Comparison of ENCODE assay signal across 21 mouse cellular contexts in the genomic region with DNA sequence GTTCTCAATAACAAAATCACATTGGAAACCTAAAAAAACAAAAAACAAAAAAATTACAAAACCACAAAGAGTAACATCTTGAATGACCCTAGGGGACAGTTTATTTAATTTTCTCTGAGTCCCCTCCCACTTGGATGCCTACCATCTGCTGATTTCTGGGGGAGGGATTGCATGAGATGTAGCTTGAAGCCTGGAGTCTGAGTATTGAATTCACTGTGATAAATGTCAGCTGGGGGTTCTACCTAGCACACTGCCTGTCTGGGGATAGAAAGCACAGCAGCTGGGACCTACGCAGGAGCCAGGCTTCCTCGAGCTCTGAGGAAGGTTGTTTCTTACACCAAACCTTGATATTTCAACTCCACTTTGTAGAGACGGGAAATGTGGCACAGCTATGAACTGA.
DNase-seq lines count a peak whose midpoint lies in the region; ATAC-seq lines count a peak whose summit lies in the region.
"Had no signal": no experiment of that assay in that cellular context is flagged by ENCODE, and none has a peak within 500 bp of the region (broad histone marks: within the 10 kb centered on the region; RNA-seq: fewer than 3 reads in every experiment).

No protein-coding gene starts in this region.

- no peaks in the 10 kb centered on the region for H3K9me3 ChIP-seq in kidney, embryonic 16.5 days (ENCODE audit: low read length)
- no peaks in the 10 kb centered on the region for H3K9me3 ChIP-seq in neural tube, embryonic 11.5 days (ENCODE audit: control insufficient read depth, low read length)
- H3K9me3 ChIP-seq in neural tube, embryonic 13.5 days = no peaks in the 10 kb centered on the region
- H3K9me3 ChIP-seq: G1E; limb, embryonic 13.5 days; midbrain, embryonic 15.5 days had no signal

- no peak overlapping the region for H3K4me2 ChIP-seq in kidney, embryonic 16.5 days (replicated peaks; ENCODE audit: low read depth, low read length)
- H3K4me2 ChIP-seq in neural tube, embryonic 11.5 days (ENCODE audit: low read depth) = no peak overlapping the region
- no peak overlapping the region for H3K4me2 ChIP-seq in neural tube, embryonic 13.5 days
- H3K4me2 ChIP-seq: heart, embryonic 11.5 days; limb, embryonic 13.5 days; midbrain, embryonic 15.5 days had no signal

- no peak overlapping the region for H3K27ac ChIP-seq in kidney, embryonic 16.5 days (ENCODE audit: low read length)
- no peak overlapping the region for H3K27ac ChIP-seq in neural tube, embryonic 11.5 days (ENCODE audit: low read depth, low read length)
- H3K27ac ChIP-seq in neural tube, embryonic 13.5 days (replicated peaks) = peak overlapping the region; percentile 52
- H3K27ac ChIP-seq: gastrocnemius, adult 2 months; limb, embryonic 13.5 days; liver, embryonic 14.5 days; midbrain, embryonic 15.5 days; stomach, postnatal 0 days had no signal

- H3K9ac ChIP-seq in kidney, embryonic 16.5 days (replicated peaks; ENCODE audit: low read length) = no peak overlapping the region
- no peak overlapping the region for H3K9ac ChIP-seq in neural tube, embryonic 11.5 days (ENCODE audit: low read length)
- no peak overlapping the region for H3K9ac ChIP-seq in neural tube, embryonic 13.5 days
- H3K9ac ChIP-seq: limb, embryonic 13.5 days; liver, embryonic 14.5 days; midbrain, embryonic 15.5 days had no signal

- WGBS in kidney, embryonic 16.5 days = 36% methylated on average over 3 of the region's 3 CpGs
- whole genome bisulfite sequencing in neural tube, embryonic 11.5 days = 62% methylated on average over 3 of the region's 3 CpGs
- WGBS in neural tube, embryonic 13.5 days = 31% methylated on average over 3 of the region's 3 CpGs

- no peaks in the 10 kb centered on the region for H3K27me3 ChIP-seq in kidney, embryonic 16.5 days (ENCODE audit: insufficient read depth, low read length)
- H3K27me3 ChIP-seq in neural tube, embryonic 11.5 days (ENCODE audit: control insufficient read depth, insufficient read depth, low read length) = no peaks in the 10 kb centered on the region
- no peaks in the 10 kb centered on the region for H3K27me3 ChIP-seq in neural tube, embryonic 13.5 days
- H3K27me3 ChIP-seq: limb, embryonic 13.5 days; midbrain, embryonic 15.5 days had no signal

- H3K36me3 ChIP-seq in kidney, embryonic 16.5 days (ENCODE audit: insufficient read depth, low read length) = no peaks in the 10 kb centered on the region
- no peaks in the 10 kb centered on the region for H3K36me3 ChIP-seq in neural tube, embryonic 11.5 days (ENCODE audit: control insufficient read depth, insufficient read depth, low read length)
- H3K36me3 ChIP-seq in neural tube, embryonic 13.5 days = no peaks in the 10 kb centered on the region
- H3K36me3 ChIP-seq: G1E; limb, embryonic 13.5 days; midbrain, embryonic 15.5 days had no signal

- H3K4me1 ChIP-seq in kidney, embryonic 16.5 days (ENCODE audit: insufficient read depth, low read length) = peaks cover 15% of the 10 kb centered on the region
- H3K4me1 ChIP-seq in neural tube, embryonic 11.5 days (ENCODE audit: control insufficient read depth, insufficient read depth, low read length) = peaks cover 5% of the 10 kb centered on the region
- H3K4me1 ChIP-seq in neural tube, embryonic 13.5 days (replicated peaks) = peaks cover 43% of the 10 kb centered on the region

- peak; percentile 67; the same call in 1 of the 2 replicates for ATAC-seq in kidney, embryonic 16.5 days (ENCODE audit: low FRiP score, low TSS enrichment)
- ATAC-seq in neural tube, embryonic 11.5 days (ENCODE audit: insufficient read depth, low FRiP score, low TSS enrichment) = no peak
- ATAC-seq in neural tube, embryonic 13.5 days (ENCODE audit: low read depth) = peak; percentile 68
- ATAC-seq: midbrain, embryonic 15.5 days had no signal

- H3K4me3 ChIP-seq in kidney, embryonic 16.5 days (ENCODE audit: low read length) = no peak overlapping the region
- no peak overlapping the region for H3K4me3 ChIP-seq in neural tube, embryonic 11.5 days (ENCODE audit: low read depth, low read length)
- no peak overlapping the region for H3K4me3 ChIP-seq in neural tube, embryonic 13.5 days
- H3K4me3 ChIP-seq: gastrocnemius, adult 2 months; limb, embryonic 13.5 days; midbrain, embryonic 15.5 days had no signal

- peak; percentile 11 for DNase-seq in embryo, embryonic 10 days (ENCODE audit: low spot score)
- DNase-seq in embryo, embryonic 9.5 days (ENCODE audit: extremely low spot score) = no peak
- no peak for DNase-seq in kidney, postnatal 25 days
- peak; percentile 23 for DNase-seq in neural tube, embryonic 11.5 days (ENCODE audit: low spot score)
- DNase-seq in neural tube, embryonic 10.5 days (ENCODE audit: extremely low spot score, low spot score) = no peak
- DNase-seq in liver = no peak
- DNase-seq: adrenal gland, postnatal 25 days; gastrocnemius, adult 2 months; heart, postnatal 10 days; kidney, postnatal 36 days; layer of hippocampus, adult 9-11 months; lung, postnatal 14 days; right cerebral cortex, adult 18-20 months had no signal

Comparison
In these comparisons a context has a peak if more than half of its experiments do, and no peak if none do; other contexts are left out.
1. DNase-seq: peak in embryo, embryonic 10 days (single experiment) and neural tube, embryonic 11.5 days (single experiment); none in embryo, embryonic 9.5 days (single experiment), kidney, postnatal 25 days (0 of 2), neural tube, embryonic 10.5 days (single experiment) and liver (single experiment).